Mouse (Mus musculus): ENCODE results near the gene Gm9508.
A peak's percentile ranks its signal among the peaks of the same experiment; 100 is the strongest.
"Not testable (repeated sequence)": the region's sequence is repeated elsewhere in the genome, so short reads cannot be mapped to it uniquely, and the experiment has no call there.

Gm9508 gene

DNA sequence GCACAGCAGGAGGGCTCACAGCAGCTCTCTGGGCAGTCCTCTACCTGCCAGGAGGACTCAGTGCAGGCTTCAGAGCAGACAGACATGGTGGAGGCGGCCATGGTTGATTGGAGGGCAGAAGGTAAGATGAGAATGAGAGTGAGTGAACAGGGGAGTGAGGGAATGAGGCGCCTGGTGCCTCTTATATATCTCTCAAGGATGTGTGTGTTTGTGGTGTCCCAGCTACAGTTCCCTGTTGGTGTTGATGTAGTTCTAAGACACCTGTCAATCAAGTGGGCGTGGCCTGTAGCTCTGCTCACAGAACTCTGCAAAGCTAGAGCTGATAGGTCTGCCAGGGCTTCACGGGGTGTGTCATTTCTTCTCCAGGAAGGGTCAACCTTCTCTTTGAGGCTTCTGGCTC is at the start of gene Gm9508:
Gm9508 (minus strand) TSS at position 101 of the 400 bp plus-strand sequence.
- no peak for DNase-seq (ENCODE audit: low read depth, low spot score)
- H3K27me3 ChIP-seq (ENCODE audit: control insufficient read depth, insufficient read depth, low read length, poor library complexity, severe bottlenecking) = no peaks in the 10 kb centered on the region
- H3K36me3 ChIP-seq (ENCODE audit: control insufficient read depth, insufficient read depth, low read length, poor library complexity, severe bottlenecking) = no peaks in the 10 kb centered on the region

DNA sequence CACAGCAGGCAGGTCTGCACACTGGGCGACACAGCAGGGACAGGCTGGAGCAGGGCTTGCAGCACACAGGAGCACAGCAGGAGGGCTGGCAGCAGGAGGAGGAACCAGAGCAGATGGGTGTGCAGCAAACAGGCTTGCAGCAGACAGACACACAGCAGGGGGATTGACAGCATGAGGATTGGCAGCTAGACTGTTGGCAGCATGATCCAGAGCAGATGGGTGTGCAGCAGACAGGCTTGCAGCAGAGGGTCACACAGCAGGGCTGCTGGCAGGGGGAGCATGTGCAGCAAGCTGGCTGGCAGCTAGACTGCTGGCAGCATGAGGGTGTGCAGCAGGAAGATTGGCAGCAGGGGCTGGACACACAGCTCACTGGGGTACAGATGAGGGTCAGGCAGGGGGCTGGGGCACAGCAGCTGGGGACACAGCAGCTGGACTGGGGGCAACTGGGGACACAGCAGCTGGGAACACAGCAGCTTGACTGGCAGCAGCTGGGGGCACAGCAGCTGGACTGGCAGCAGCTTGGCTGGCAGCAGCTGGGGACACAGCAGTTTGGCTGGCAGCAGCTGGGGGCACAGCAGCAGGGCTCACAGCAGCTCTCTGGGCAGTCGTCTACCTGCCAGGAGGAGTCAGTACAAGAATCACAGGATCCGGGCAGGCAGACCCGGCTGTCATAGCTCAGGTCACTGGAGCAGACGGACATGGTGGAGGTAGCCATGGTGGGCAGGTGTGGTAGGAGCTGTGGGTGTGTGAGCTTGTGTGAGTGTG is 45.1 kb upstream of the Gm9508 start, which contains the start of gene Gm18596:
Gm18596 (minus strand) TSS at position 715 of the 765 bp plus-strand sequence.
- H3K27me3 ChIP-seq (ENCODE audit: control insufficient read depth, insufficient read depth, low read length, poor library complexity, severe bottlenecking); H3K36me3 ChIP-seq (ENCODE audit: control insufficient read depth, insufficient read depth, low read length, poor library complexity, severe bottlenecking); DNase-seq (ENCODE audit: low read depth, low spot score): not testable (repeated sequence)

DNA sequence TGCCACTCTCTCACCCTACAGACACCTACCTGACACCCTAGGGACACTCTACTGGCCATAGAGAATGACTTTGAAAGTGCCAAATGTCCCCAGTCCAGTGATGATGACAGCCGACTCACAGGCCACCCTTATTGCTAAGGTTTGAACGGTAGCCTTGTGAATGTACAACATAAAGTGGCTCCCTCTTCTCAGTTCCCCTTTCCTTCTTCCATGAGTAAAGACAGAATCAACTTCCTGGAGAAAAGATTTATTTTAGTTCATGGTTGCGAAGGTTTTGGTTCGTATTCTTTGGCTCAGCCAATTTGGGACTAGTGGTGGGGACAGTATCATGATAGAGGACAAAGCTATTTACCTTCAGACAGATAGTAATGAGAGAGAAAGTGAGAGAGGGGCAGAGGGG is 41.9 kb upstream of the Gm9508 start:
- DNase-seq (ENCODE audit: low read depth, low spot score) = no peak

DNA sequence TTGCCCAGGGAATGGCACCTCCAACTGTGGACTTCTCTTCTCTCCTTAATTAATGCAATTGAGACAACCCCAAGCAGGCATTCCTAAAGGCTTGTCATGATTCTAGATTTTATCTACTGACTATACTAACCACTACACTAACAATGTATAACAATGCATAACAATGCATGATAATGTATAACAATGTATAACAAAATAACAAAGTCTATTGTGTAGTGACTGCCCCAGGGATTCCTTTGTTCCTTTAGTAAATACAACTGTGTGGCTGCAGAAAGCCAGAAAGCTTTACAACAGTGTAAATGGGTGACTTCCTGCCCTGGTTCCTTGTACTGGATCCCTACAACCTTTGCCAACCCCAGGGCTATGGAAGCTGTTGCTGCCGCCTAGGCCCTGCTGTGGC is 38.9 kb upstream of the Gm9508 start:
- Histone ChIP-seq H3K27me3 (ENCODE audit: control insufficient read depth, insufficient read depth, low read length, poor library complexity, severe bottlenecking) (no peaks in the 10 kb centered on the region), H3K36me3 (ENCODE audit: control insufficient read depth, insufficient read depth, low read length, poor library complexity, severe bottlenecking) (no peaks in the 10 kb centered on the region)
- DNase-seq (ENCODE audit: low read depth, low spot score) = no peak

More for the DNA sequence above, 41.9 kb upstream of the Gm9508 start:
- H3K27me3 ChIP-seq (ENCODE audit: control insufficient read depth, insufficient read depth, low read length, poor library complexity, severe bottlenecking) = no peaks in the 10 kb centered on the region
- no peaks in the 10 kb centered on the region for H3K36me3 ChIP-seq (ENCODE audit: control insufficient read depth, insufficient read depth, low read length, poor library complexity, severe bottlenecking)

DNA sequence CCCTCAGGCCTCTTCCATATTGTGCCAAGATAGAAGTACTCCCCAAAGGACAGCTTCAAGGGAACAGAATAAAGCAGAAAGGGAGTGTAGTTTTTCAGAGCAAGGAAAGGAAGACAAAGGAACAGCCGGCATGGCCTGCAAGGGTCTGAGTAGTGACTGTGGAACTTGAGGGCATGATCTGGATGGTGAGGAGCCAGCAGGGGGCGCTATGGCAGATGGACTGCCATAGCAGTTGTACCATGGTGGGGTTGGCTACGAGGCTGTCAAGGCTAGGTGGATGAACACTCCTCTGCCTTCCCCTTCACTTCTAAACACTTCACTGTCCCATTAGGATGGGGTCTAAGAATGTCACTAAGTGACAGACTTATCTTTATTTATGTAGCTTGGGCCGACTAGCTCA is 32.2 kb upstream of the Gm9508 start:
- DNase-seq (ENCODE audit: low read depth, low spot score) = peak; percentile 26
- H3K36me3 ChIP-seq (ENCODE audit: control insufficient read depth, insufficient read depth, low read length, poor library complexity, severe bottlenecking) = no peaks in the 10 kb centered on the region

DNA sequence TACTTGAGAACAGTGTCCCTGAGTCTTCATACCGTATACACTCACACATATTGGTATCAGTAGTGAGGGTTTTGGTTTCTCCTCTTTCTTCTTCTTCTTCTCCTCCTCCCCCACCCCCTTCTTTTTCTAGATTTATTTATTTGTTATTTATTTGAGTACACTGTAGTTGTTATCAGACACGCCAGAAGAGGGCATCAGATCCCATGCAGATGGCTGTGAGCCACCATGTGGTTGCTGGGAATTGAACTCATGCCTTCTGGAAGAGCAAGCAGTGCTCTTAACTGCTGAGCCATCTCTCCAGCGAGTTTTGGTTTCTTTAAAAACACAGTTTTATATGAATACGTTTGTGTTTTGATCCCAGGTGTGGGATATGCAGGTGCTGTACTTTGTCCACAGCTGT is 31.2 kb upstream of the Gm9508 start:
- no peak for DNase-seq (ENCODE audit: low read depth, low spot score)
- no peaks in the 10 kb centered on the region for H3K27me3 ChIP-seq (ENCODE audit: control insufficient read depth, insufficient read depth, low read length, poor library complexity, severe bottlenecking)
- no peaks in the 10 kb centered on the region for H3K36me3 ChIP-seq (ENCODE audit: control insufficient read depth, insufficient read depth, low read length, poor library complexity, severe bottlenecking)

More for the DNA sequence above, 32.2 kb upstream of the Gm9508 start:
- H3K27me3 ChIP-seq (ENCODE audit: control insufficient read depth, insufficient read depth, low read length, poor library complexity, severe bottlenecking) = no peaks in the 10 kb centered on the region

DNA sequence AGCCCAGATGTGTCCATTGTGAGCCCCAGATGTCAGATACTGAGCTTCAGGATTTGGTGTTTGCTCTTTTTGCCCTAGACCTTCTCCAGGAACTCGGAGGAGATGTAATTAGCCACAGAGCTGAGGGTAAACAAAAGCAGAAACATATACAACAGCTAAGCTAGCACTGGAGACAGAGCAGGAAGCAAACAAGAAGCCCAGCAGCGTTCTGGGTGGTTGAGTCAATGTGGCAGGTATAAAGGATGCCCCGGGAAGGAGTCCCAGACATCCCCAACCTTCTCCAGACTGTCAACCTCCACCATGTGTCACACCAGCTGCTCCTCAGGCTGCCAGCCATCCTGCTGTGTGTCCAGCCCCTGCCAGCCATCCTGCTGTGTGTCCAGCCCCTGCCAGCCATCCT is 29.2 kb upstream of the Gm9508 start, which contains the start of gene Gm10100:
Gm10100 (plus strand) TSS at position 301 of the 400 bp plus-strand sequence.
- no peak for DNase-seq (ENCODE audit: low read depth, low spot score)
- H3K36me3 ChIP-seq (ENCODE audit: control insufficient read depth, insufficient read depth, low read length, poor library complexity, severe bottlenecking) = no peaks in the 10 kb centered on the region

DNA sequence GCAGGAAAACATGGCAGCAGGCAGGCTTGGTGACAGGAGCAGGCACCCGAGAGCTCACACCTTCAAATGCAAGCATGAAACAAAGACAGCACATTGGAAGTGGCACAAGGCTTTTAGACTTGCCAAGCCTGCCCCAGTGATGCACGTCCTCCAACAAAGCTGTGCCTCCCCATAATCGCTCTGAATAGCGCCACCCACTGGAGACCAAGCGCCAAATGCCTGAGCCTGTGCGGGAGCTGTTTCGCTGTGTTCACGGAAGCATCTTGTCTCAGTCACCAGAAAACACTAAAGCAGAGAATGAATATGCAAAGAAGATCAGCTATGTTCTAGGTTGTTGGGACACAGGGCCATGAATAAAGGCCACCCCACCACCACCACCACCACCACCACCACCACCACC is 27.8 kb upstream of the Gm9508 start:
- no peaks in the 10 kb centered on the region for H3K36me3 ChIP-seq (ENCODE audit: control insufficient read depth, insufficient read depth, low read length, poor library complexity, severe bottlenecking)
- no peaks in the 10 kb centered on the region for H3K27me3 ChIP-seq (ENCODE audit: control insufficient read depth, insufficient read depth, low read length, poor library complexity, severe bottlenecking)
- DNase-seq (ENCODE audit: low read depth, low spot score) = no peak

More for the DNA sequence above, 29.2 kb upstream of the Gm9508 start, which contains the start of gene Gm10100:
- no peaks in the 10 kb centered on the region for H3K27me3 ChIP-seq (ENCODE audit: control insufficient read depth, insufficient read depth, low read length, poor library complexity, severe bottlenecking)

DNA sequence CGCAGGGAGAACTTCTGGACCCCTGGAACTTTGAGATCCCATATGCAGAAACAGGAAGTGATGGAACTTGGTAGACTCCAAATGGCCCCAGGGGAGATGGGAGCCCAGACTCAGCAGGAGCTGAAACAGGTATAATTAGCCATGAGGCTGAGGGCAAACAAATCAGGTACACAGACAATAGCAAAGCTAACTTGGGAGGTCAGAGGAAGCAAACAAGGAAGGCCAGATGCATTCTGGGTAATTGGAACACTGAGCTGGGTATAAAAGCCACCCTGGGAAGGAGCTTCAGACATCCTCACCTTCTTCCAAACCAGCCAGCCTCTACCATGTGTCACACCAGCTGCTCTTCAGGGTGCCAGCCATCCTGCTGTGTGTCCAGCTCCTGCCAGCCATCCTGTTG is 23.3 kb upstream of the Gm9508 start, which contains the start of gene Krtap12-1:
Krtap12-1 (plus strand) TSS at position 301 of the 400 bp plus-strand sequence.
- DNase-seq (ENCODE audit: low read depth, low spot score); H3K27me3 ChIP-seq (ENCODE audit: control insufficient read depth, insufficient read depth, low read length, poor library complexity, severe bottlenecking); H3K36me3 ChIP-seq (ENCODE audit: control insufficient read depth, insufficient read depth, low read length, poor library complexity, severe bottlenecking): not testable (repeated sequence)

DNA sequence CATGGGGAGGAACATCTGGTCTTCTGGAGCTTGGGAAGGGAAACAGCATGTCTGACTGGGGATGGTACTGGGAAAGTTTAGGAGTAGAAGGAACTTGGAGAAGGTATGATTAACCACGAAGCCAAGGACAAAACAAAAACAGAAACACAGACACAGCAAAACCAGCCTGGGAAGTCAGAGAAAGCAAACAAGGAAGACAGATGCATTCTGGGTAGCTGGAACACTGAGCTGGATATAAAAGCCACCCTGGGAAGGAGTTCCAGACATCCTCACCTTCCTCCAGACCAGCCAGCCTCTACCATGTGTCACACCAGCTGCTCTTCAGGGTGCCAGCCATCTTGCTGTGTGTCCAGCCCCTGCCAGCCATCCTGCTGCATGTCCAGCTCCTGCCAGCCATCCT is 18.5 kb upstream of the Gm9508 start, which contains the start of gene Gm10142:
Gm10142 (plus strand) TSS at position 301 of the 400 bp plus-strand sequence.
- no peak for DNase-seq (ENCODE audit: low read depth, low spot score)
- H3K36me3 ChIP-seq (ENCODE audit: control insufficient read depth, insufficient read depth, low read length, poor library complexity, severe bottlenecking) = no peaks in the 10 kb centered on the region
- no peaks in the 10 kb centered on the region for H3K27me3 ChIP-seq (ENCODE audit: control insufficient read depth, insufficient read depth, low read length, poor library complexity, severe bottlenecking)

DNA sequence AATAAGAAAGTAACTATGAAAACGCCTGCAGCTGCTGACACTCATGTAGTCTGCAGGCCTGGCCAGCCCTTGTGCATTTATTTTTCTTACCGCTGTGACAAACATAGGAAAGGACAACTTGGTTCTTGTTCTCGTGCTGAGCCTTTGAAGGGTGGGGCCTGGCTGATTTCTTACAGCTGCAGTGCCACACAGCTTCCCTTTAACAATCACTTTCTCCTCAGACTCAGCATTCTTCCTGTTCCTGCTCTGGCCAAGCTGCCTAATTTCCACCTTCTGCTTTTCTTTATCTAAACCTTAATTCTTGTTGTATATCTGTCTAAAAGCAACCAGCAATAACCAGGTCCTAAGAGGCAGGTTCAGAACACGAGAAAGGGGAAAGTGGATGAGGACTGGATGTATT is 16.7 kb upstream of the Gm9508 start:
- Histone ChIP-seq H3K36me3 (ENCODE audit: control insufficient read depth, insufficient read depth, low read length, poor library complexity, severe bottlenecking) (no peaks in the 10 kb centered on the region), H3K27me3 (ENCODE audit: control insufficient read depth, insufficient read depth, low read length, poor library complexity, severe bottlenecking) (no peaks in the 10 kb centered on the region)
- no peak for DNase-seq (ENCODE audit: low read depth, low spot score)

DNA sequence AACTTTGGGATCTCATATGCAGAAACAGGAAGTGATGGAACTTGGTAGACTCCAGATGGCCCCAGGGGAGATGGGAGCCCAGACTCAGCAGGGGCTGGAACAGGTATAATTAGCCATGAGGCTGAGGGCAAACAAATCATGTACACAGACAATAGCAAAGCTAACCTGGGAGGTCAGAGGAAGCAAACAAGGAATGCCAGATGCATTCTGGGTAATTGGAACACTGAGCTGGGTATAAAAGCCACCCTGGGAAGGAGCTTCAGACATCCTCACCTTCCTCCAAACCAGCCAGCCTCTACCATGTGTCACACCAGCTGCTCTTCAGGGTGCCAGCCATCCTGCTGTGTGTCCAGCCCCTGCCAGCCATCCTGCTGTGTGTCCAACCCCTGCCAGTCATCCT is 14.1 kb upstream of the Gm9508 start, which contains the start of gene Gm10024:
Gm10024 (plus strand) TSS at position 301 of the 400 bp plus-strand sequence.
- H3K27me3 ChIP-seq (ENCODE audit: control insufficient read depth, insufficient read depth, low read length, poor library complexity, severe bottlenecking); DNase-seq (ENCODE audit: low read depth, low spot score); H3K36me3 ChIP-seq (ENCODE audit: control insufficient read depth, insufficient read depth, low read length, poor library complexity, severe bottlenecking): not testable (repeated sequence)

DNA sequence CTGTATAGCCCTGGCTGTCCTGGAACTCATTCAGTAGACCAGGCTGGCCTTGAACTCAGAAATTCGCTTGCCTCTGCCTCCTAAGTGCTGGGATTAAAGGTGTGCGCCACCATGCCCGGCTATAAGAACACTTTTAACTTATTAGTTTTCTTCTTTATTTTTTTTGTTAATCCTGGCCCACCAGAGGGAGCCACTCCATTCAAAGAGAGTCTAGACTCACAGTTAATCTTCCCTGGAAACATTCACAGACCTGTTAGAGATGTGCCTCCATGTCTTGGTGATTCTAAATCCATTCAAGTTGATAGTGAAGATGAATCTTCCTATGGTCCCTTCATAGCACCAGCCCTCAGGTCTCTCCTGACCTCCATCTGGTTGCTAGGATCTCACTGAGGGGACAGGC is 12.8 kb upstream of the Gm9508 start:
- DNase-seq (ENCODE audit: low read depth, low spot score) = no peak
- Histone ChIP-seq H3K36me3 (ENCODE audit: control insufficient read depth, insufficient read depth, low read length, poor library complexity, severe bottlenecking) (no peaks in the 10 kb centered on the region), H3K27me3 (ENCODE audit: control insufficient read depth, insufficient read depth, low read length, poor library complexity, severe bottlenecking) (no peaks in the 10 kb centered on the region)

DNA sequence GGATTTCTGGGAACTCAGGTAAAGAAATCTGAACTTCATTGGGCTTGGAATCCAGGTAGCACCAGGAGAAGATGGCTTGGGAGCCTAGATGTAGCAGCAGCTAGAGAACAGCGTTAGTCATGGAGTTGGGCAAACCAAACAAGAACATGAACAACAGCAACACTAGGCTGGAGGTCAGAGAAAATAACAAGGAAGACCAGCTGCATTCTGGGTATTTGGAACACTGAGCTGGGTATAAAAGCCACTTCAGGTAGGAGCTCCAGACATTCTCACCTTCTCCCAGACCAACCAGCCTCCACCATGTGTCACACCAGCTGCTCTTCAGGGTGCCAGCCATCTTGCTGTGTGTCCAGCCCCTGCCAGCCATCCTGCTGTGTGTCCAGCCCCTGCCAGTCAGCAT is 9.3 kb upstream of the Gm9508 start, which contains the start of gene Gm10272:
Gm10272 (plus strand) TSS at position 301 of the 400 bp plus-strand sequence.
- H3K27me3 ChIP-seq (ENCODE audit: control insufficient read depth, insufficient read depth, low read length, poor library complexity, severe bottlenecking) = no peaks in the 10 kb centered on the region
- H3K36me3 ChIP-seq (ENCODE audit: control insufficient read depth, insufficient read depth, low read length, poor library complexity, severe bottlenecking) = no peaks in the 10 kb centered on the region
- DNase-seq (ENCODE audit: low read depth, low spot score) = no peak

DNA sequence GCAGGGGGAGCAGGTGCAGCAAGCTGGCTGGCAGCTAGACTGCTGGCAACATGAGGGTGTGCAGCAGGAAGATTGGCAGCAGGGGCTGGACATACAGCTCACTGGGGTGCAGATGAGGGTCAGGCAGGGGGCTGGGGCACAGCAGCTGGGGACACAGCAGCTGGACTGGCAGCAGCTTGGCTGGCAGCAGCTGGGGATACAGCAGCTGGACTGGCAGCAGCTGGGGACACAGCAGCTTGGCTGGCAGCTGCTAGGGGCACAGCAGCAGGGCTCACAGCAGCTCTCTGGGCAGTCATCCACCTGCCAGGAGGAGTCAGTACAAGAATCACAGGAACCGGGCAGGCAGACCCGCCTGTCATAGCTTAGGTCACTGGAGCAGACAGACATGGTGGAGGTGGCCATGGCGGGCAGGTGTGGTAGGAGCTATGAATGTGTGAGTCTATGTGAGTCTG is 6.7 kb downstream of the Gm9508 start, which contains the start of gene Gm19402:
Gm19402 (minus strand) TSS at position 402 of the 452 bp plus-strand sequence.
- not testable (repeated sequence) for H3K36me3 ChIP-seq (ENCODE audit: control insufficient read depth, insufficient read depth, low read length, poor library complexity, severe bottlenecking); DNase-seq (ENCODE audit: low read depth, low spot score); H3K27me3 ChIP-seq (ENCODE audit: control insufficient read depth, insufficient read depth, low read length, poor library complexity, severe bottlenecking)
